Mouse (Mus musculus) brown adipose tissue, adult 24 weeks (tissue): ENCODE measurements around the gene Vmp1. TPM values are rescaled to one million over a fixed set of nuclear protein-coding genes. Genes with fewer than 3 reads are reported as not detected.

ENCODE experiments used
- H3K27ac ChIP-seq: fragments of 200-500 bp; replicated peaks from 2 replicates; pipeline ENCODE4 v1.5.1; 2012; ENCODE audit warnings: low read depth, mild to moderate bottlenecking, low read length
- H3K4me1 ChIP-seq: fragments of 200-500 bp; 2 replicates; pipeline ENCODE4 v1.6.1; 2012; ENCODE audit warnings: low read length, mixed read lengths; ENCODE audit not compliant: control insufficient read depth, insufficient read depth, insufficient read length
- H3K4me3 ChIP-seq: fragments of 200-500 bp; 2 replicates; pipeline ENCODE4 v1.5.1; 2012; ENCODE audit warnings: low read depth, mild to moderate bottlenecking, low read length, moderate library complexity; ENCODE audit not compliant: insufficient read depth
- polyA plus RNA-seq: library from polyadenylated mRNA; stranded (reverse); fragments of >200 nt; gene quantifications from 2 replicates; pipeline ENCODE4 v1.2.4, GENCODE M21; 2012; ENCODE audit not compliant: missing spikeins, insufficient read depth, insufficient read length

Gene Vmp1
- polyA plus RNA-seq, 1 experiment: 62.6 TPM

DNA sequence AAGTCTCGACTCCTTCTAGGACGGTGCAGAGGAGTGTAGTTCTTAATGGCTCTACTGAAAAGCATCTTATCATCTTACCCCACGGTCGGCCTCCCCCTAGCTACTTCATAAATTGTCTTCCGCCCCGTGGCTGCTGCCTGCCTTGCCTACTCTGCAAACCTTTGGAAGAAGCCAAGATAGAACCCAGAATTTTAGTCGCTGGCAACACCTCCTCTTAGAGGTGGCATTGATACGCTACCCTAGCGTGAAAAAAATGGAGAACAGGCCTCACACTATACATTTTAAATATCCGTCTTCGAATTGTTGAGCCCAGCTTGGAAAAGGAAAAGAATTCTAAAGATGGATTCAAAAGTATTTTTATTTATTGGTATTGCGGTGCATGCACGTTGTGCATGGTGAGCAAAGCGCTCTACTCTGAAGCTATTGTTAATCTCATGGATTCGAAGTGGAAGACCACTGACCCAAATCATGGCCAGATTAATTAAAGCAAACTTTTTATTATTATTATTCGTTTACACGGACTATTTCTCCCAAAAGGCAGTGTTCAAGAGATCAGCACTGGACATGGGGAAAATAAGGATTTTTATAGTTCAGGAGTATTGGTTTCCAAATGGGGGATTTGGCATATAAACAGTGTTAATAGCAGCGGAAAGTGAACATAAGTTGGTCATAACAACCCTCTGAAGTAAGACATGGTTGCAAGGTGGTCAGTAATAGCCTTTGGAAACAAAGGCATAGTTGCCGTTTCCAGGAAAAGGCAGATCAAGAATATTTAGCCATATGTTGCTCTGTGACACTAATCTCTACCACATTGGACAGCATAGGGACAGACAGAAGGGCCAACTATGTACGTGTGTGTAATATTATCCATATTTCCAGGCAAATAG lies 733 bp upstream of the Vmp1 start:
- Histone ChIP-seq H3K4me3 (peak overlapping the region; percentile 85), H3K27ac (peak overlapping the region; percentile 53), H3K4me1 (no peaks in the 10 kb centered on the region)

DNA sequence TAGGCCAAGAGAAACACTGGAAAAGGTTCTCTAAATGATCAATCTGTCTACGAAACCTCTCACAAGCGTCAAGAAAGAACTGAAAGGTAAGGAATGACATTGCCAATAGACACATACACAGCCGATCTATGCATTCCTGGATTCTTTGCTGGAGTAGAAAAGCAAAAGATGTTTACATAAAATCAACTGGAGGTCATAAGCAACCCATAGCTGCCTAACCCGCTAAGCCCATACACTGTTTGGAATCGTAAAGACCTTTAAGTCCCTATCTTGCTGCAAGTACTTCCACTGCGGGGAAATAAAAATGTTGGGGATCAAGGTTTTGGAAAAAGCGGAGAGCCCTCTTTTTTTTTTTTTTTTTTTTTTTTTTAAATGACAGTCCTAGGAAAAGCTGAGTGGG lies 775 bp downstream of the Vmp1 start:
- H3K4me3 ChIP-seq: peak overlapping the region; percentile 85
- H3K27ac ChIP-seq: no peak overlapping the region
- H3K4me1 ChIP-seq: no peaks in the 10 kb centered on the region

DNA sequence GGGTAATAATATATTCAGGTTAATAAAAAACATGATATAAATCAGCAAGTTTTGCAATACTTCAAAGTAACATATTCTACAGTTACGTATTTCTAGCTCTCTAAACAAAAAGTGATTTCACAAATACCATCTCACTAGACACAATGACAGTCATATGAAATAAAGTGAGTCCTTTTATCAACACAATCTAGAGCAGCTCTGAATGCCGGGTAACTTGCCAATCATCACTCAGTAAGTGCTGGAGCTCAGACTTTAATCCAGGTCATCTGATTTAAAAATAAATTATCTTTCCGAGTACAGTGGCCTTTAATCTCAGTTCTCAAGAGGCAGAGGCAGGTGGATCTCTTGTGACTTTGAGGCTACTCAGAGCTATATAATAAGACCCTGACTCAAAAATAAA lies 2.2 kb downstream of the Vmp1 start:
- no peak overlapping the region for H3K4me3 ChIP-seq
- H3K4me1 ChIP-seq: no peaks in the 10 kb centered on the region
- H3K27ac ChIP-seq: no peak overlapping the region

DNA sequence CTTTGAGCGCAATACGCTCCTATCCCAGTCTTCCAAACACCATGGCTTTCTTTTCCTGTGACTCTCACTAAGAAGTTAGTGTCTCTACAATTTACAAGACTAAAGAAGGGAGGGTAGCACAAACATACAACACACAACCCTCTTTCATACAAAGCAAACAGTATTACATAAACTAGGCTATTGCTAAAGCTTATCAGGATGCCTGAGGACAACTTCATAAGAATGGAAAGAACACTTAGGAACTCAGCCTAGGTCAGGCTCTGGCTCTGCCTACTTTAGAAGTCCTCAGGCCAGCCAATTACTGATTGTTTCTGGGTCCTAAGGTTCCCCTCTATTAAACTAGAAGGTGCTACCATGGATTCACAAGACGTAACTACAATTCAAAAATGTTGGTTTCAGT lies 2.9 kb downstream of the Vmp1 start:
- Histone ChIP-seq H3K27ac (no peak overlapping the region), H3K4me3 (no peak overlapping the region), H3K4me1 (no peaks in the 10 kb centered on the region)

DNA sequence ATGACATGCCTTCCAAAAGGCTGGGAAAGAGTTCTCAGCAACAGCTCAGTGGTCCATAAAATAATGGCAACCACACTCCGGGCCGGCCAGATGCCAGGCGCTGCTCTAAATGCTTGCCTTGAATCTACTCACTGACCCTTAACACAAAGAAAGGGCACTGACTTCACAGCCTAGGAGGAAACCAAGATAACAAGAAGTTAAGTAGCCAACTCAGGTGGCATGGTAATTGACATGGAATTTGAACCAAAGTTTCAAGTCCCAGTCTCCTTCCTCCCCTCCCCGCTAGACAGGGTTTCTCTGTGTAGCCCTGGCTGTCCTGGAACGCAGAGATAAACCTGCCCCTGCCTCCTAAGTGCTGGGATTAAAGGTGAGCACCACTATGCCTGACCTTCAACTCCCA lies 4.7 kb downstream of the Vmp1 start:
- no peaks in the 10 kb centered on the region for H3K4me1 ChIP-seq
- no peak overlapping the region for H3K27ac ChIP-seq
- no peak overlapping the region for H3K4me3 ChIP-seq

DNA sequence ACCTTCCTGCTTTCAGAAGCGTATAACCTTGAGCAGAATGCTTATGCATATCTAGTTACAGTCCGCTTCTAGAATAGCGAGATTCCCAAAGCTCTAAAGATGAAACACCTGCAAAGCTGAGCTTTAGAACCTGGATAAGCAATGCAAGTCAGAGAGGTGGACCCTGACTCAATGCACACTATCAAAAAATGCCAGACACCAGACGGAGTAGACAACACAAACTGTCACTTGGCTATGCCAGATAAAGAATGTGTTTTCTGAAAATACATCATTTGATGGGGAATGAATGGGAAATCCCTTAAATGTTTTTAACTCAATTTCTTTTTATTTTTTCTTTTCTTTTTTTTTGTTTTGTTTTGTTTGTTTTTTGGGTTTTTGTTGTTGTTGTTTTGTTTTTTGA lies 8.1 kb downstream of the Vmp1 start:
- no peaks in the 10 kb centered on the region for H3K4me1 ChIP-seq
- H3K27ac ChIP-seq: no peak overlapping the region
- H3K4me3 ChIP-seq: no peak overlapping the region

DNA sequence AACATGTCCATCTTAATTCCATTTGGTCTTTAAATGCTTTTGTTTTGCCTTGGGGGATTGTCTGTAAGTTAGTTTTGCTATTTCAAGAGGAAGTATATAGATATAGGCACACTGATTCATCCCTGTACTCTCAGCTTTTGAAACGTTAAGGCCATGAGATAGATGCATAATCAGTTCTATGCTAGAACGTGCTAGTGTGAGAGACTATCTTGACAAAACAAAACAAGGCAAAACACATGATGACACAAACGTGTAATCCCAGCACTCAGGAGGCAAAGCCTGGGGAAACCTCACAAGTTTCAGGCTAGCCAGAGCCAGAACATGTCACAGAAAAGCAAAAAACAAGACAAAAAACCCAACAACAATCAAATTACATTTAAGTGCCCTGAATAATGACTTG lies 10.9 kb downstream of the Vmp1 start:
- Histone ChIP-seq H3K4me1 (no peaks in the 10 kb centered on the region), H3K4me3 (no peak overlapping the region), H3K27ac (no peak overlapping the region)

DNA sequence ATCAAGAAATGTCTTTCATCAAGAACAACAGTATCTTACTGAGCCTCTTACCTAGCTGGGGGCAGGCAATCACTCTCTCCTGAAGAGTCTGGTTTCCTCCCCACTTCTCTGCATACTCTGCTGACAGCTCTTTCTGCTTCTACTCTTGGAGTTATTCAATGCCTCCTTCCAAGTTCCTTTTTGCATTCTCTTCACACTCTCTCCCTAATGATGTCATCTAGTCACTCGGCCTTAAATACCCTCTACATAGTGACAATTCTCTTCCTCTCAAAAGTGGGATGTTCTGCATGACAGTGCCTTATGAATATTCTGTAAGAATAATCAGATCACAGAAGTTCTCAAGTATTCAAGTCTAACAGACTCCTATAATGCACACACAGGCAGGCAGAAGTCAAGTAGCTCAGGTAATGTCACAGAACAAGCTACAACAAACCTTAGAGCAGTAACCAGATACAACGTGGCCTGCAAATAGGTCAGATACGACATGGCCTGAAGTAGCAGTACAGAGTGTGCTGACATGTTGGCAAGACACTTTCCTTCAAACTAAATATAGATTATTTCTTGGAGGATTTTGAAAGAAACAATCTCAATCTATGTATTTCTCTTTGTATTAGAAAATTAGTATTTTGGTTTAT lies 12.5 kb downstream of the Vmp1 start:
- Histone ChIP-seq H3K27ac (0 out of 2 replicates have a peak overlapping the region, but pooled peaks have one; percentile 29), H3K4me3 (no peak overlapping the region), H3K4me1 (no peaks in the 10 kb centered on the region)

DNA sequence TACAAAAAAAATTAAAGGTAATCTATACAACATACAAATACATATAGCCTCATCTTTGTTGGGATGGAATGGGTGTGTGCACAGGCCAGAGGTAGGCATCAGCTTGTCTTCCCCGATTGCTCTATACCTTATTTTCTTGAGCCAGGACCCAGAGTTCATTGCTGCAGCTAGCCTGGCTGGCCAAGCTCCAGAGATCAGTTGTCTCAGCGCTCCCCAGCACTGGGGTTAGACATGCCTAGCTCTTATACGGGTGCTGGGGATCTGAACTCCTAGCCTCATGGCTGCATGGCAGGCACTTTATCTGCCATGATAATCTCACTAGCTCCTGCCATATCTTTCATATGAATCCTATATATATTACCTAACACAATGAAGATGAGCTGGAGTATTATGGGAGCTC lies 15.5 kb downstream of the Vmp1 start:
- H3K27ac ChIP-seq: no peak overlapping the region
- H3K4me1 ChIP-seq: no peaks in the 10 kb centered on the region
- no peak overlapping the region for H3K4me3 ChIP-seq

DNA sequence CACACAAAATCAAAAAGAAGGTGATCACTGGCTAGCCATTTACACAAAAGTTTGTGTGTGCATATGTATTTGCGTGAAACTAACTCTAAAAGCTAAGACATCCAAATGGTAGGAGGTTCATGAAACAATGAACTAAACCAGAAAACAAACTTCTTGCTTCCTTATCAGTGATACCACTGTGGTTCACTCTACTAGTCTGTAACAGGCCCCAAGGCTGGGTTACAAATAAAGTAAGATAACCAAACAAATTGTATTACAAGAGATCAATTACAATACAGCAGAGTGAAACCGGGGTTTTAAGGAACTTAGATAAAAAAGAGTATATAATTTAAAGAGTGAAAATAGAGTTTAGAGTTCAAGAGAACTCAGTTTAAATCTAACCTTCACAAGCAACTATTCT lies 16.1 kb downstream of the Vmp1 start:
- Histone ChIP-seq H3K4me1 (no peaks in the 10 kb centered on the region), H3K4me3 (no peak overlapping the region), H3K27ac (no peak overlapping the region)

DNA sequence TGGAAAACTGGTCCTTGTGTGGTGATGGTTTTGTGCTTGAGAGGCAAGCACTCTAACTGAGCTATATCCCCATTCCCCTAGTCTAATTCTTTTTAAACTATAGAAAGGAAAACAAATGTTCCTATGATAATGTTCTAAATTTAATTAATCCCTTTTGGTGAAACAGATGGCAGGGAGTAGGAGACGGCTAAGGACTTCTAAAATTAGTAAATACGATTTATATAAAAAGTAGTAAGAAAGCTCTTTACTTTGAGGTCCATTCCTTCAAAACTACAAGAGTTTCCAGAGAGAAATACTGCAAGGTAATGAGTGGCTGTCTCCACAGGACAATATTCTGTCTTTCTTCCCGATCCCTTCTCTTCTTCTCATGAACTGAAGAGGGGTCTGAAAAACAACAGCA lies 19.2 kb downstream of the Vmp1 start:
- H3K4me3 ChIP-seq: no peak overlapping the region
- H3K4me1 ChIP-seq: no peaks in the 10 kb centered on the region
- H3K27ac ChIP-seq: no peak overlapping the region

DNA sequence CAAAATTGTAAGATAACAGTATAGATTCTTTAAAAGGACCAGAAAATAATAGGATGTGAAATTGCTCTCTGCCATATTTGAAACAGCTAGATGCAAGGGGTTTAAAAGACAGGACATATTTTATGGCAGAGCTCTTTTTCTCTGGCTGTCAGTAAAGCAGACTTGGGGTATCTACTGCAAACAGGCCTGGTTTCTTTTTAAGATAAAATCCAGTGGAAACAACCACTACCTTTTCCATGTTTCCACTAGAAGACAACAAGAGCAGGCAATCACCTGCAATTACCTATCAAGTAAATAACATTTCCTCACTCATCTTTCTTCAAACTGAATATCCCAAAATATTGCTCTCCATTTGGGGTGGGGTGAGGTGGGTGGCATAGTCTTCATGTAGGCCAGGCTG lies 19.7 kb downstream of the Vmp1 start:
- H3K4me3 ChIP-seq: no peak overlapping the region
- H3K4me1 ChIP-seq: no peaks in the 10 kb centered on the region
- no peak overlapping the region for H3K27ac ChIP-seq

DNA sequence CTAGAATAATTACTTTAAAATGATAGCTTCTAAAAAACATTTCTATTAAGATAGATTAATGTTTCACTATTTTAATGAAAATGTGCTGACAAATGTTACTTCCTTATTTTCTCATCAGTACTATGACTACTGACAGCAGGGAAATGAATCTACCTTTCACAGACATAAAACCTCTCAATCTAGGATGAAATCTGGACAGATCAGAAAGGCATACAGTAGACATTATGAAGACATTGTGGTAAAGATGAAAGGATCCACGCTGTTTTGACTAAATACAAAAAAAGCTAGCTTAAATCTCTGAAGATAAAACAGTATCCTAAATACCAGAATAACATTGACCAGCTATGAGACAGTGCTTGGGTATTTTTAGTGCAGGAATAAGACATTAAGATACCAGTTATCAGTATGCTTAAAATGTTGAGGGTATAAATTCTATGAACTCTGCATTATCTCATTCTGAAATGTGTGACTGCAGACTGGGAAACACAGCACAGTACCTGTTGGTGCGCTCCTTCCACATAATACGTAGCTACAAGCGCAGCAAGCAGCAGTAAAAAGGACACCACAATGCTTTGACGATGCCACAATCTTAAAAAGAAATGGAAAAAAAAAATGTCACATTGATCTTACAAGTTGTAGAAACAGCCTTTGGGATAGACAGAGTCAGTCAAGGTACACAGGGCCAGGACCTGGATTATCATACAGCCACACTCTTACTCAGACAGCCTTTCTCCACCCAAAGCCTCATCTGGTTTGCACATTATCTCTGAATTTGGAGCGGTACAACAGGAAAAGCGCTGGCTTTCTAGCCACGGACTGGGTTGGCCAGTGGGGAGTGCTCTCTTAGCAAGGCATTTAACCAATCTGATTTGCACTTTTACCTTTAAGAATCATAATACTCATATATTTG lies 20.4 kb downstream of the Vmp1 start:
- Histone ChIP-seq H3K27ac (no peak overlapping the region), H3K4me3 (no peak overlapping the region), H3K4me1 (no peaks in the 10 kb centered on the region)

DNA sequence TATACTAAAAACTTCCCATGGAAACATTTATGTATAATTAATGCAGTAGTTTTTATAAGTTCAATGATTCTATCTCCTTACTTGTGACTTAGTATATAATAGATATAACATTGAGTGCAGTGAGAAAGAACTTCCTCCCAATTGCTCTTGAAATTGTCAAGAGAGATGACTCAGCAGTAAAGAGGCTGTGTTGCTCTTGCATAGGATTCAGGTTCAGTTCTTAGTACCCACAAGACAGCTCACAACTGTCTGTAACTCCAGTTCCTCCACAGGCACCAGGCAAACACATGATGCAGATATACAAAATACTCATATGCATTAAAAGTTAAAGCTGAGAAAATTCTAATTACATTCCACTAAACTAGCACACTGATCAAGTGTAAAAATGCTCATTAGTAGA lies 25.8 kb downstream of the Vmp1 start:
- no peak overlapping the region for H3K4me3 ChIP-seq
- H3K27ac ChIP-seq: no peak overlapping the region

DNA sequence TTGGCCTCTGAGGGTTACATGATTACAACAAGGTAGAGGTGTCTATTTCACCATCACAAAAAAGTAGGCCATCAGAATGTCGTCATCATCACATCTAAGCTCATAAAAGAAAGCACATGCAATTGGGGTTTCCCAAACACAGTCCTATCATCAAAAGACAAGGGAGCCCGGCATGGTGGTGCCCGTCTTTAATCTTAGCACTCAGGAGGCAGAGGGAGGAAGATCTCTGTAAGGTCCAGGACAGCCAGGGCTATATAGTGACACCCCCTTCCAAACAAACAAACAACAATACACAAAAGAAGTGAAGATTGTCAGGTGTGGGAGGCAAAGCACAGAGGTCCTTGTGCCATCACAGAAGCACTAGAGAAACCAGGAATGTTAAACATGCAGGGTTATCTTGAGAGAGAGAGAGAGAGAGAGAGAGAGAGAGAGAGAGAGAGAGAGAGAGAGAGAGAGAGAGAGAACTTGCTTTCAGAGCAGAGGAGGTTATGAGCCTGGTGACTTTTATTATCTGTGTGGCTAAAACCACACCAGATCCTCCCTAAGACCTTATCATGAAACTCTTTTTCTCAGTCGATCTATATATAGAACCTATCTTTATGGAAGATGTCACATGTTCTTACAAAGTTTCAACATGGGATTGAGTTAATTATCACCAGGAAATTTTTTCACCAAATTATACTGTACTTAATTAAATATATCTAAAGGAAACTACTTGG lies 26.6 kb downstream of the Vmp1 start:
- no peaks in the 10 kb centered on the region for H3K4me1 ChIP-seq
- no peak overlapping the region for H3K4me3 ChIP-seq
- H3K27ac ChIP-seq: no peak overlapping the region

More for the DNA sequence above, 25.8 kb downstream of the Vmp1 start:
- no peaks in the 10 kb centered on the region for H3K4me1 ChIP-seq
